Mouse (Mus musculus) E14TG2a.4 (cell line): ENCODE data around the gene Oxsr1.

Experiments
- CTCF ChIP-seq: conservative IDR thresholded peaks from 2 replicates; pipeline ENCODE4 v1.5.1; 2014; ENCODE audit warnings: low read length
- NANOG ChIP-seq: IDR thresholded peaks from 2 replicates; pipeline ENCODE4 v1.6.1; 2014; ENCODE audit warnings: borderline replicate concordance, low read length, mixed read lengths

DNA sequence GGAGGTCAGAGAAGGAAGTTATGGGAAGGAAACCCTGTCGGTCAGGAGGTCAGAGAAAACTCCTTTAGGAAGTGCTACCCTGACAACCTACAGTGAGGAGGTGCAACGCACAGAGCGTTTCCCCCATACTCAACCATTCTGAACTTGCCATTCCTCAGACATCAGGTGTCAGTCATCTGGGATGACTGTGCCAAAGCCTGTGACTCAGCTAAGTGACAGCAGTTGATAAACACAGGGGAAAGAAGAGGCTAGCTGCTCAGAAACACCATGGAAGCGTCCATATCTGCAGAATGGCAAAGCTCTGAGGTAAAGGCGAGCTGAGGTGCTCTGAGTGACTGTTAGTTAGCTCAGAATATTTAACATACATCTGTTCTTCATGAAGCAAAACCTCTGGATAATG is 64.1 kb downstream of the Oxsr1 start:
- no peak for TF ChIP-seq CTCF
- no peak for TF ChIP-seq NANOG
